Mouse (Mus musculus): ENCODE results near the gene Fam174b. TPM values are rescaled to one million over a fixed set of nuclear protein-coding genes. Genes with fewer than 3 reads are reported as not detected.

The Fam174b gene
- polyA plus RNA-seq, 1 experiment from 2014 or later, result 5.3 TPM

DNA sequence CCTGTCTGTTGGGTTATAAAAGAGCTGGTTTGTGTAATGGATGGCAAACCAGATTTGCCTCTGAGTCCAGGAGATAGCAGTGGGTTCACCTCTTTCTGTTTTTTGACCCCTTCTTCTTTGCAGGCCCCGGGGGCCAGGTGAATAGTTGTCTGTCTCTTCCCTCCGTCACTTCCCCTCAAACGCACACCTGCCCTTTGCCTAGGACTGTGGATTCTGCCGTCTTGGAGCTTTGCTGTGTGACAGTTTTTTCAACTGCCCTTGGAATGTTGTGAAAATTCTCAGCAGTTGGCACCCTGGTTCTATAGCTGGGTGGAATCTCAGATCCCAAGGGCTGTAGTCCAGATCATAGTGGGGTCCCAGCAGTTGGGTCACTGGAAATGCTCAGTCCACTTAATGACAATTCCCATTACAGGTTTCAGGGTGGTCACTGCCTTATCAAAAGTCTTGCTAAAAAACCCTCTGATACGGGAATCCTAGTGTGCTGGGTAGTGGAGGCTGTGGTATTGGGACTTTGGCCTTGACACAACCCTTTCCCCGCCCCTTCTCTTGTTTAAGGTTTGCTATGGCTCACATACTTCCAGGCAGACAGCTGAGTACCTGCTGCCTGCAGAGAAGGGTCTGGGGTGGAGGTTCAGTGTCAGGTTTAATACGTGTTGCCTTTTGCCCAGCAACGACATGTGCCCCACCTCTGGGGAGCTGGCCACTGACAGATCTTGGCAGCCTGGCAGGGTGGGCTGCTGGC is 76.3 kb downstream of the Fam174b start:
- peaks cover 10% of the 10 kb centered on the region for H3K4me1 ChIP-seq (replicated peaks)
- no peak overlapping the region for H3K27ac ChIP-seq
- H3K27me3 ChIP-seq, result no peaks in the 10 kb centered on the region
- no peak overlapping the region for H3K4me2 ChIP-seq
- no peaks in the 10 kb centered on the region for H3K9me3 ChIP-seq (replicated peaks)
- 0 out of 2 replicates have a peak, but pooled peaks have one; percentile 31 for ATAC-seq (ENCODE audit: low read depth)
- H3K4me3 ChIP-seq (replicated peaks), result no peak overlapping the region
- H3K36me3 ChIP-seq, result no peaks in the 10 kb centered on the region
- WGBS (ENCODE audit: insufficient replicate concordance), result 63% methylated on average over 8 of the region's 8 CpGs
- H3K9ac ChIP-seq, result no peak overlapping the region
- DNase-seq, result no peak

DNA sequence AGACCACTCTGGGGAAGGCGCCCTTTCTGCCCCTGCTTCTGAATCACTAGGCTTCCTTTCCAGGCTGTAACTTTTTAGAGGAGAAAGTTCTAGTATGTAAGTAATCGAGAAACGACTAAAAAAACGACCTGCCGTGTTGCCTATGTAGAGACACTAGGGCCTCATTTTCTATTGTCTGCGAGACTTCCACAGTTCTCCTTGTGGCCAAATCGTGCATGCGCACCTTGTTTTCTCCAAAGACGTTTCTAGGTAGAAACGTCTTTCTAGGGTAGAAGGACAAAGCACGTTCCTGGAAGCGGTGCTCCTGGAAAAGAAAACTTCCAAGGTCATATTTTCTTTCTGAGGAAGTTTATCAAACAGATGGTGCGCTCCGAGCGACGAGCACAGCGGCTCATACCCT is 79.3 kb downstream of the Fam174b start:
- 0 out of 2 replicates have a peak, but pooled peaks cover 2% of the 10 kb centered on the region for H3K4me1 ChIP-seq (replicated peaks)
- H3K36me3 ChIP-seq, result no peaks in the 10 kb centered on the region
- ATAC-seq (ENCODE audit: low read depth) (no peak), DNase-seq (no peak)
- no peaks in the 10 kb centered on the region for H3K27me3 ChIP-seq
- no peak overlapping the region for H3K9ac ChIP-seq
- H3K27ac ChIP-seq, result no peak overlapping the region
- 65% methylated on average over 17 of the region's 17 CpGs for WGBS (ENCODE audit: insufficient replicate concordance)
- H3K9me3 ChIP-seq (replicated peaks), result no peaks in the 10 kb centered on the region
- no peak overlapping the region for H3K4me3 ChIP-seq (replicated peaks)
- H3K4me2 ChIP-seq, result no peak overlapping the region

Small RNAs within 50 kb of the gene (microRNA-seq; reads per million reads assigned to microRNA genes)
- gene Mir7234, result not detected

Other genes with a start within 250 kb of the Fam174b start
- 18.8 and 25.6 TPM in 2 replicates for gene Chd2, start 198.5 kb upstream of the Fam174b start, polyA plus RNA-seq (2015; fragmentation: Nextera tagmentation; extraction: Ambion mirVana)